Mouse (Mus musculus): Measurements from ENCODE around the gene Fst. TPM values are rescaled to one million over a fixed set of nuclear protein-coding genes. Genes with fewer than 3 reads are reported as not detected.

The Fst gene
- polyA plus RNA-seq (2015; fragmentation: Nextera tagmentation; extraction: Ambion mirVana) = 7.2 and 8.6 TPM in 2 replicates

- no peak for DNase-seq
These were observed at the start of gene Fst for GRCm38 (mm10) chr13:114458886-114459700. Gene Fst (minus strand): TSS chr13:114458951.

DNA sequence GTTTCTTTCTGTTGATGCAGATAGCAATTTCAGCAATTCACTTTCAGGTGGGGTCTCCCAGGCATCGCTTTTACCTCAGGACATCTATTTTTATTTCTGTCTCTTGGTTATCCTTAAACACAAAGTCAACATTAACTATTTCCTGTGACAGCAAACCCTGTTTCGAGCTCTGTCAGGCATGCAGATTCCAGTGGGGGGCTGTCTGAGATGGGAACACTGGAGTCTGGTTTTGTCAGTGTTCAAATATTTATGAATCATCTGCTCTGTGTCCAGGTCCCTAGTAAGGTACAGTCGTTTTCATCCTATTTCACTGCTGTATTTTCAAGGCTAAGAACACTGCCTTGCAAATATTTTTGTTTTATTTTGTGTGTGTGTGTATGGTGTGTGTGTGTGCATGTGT lies 35.1 kb upstream of the Fst start:
- no peak overlapping the region for H3K4me2 ChIP-seq
- DNase-seq (no peak), ATAC-seq (ENCODE audit: low read depth) (no peak)
- H3K27me3 ChIP-seq = no peaks in the 10 kb centered on the region
- no peaks in the 10 kb centered on the region for H3K36me3 ChIP-seq
- WGBS (ENCODE audit: insufficient replicate concordance) = 43% methylated on average over 3 of the region's 3 CpGs
- H3K9ac ChIP-seq = no peak overlapping the region
- no peaks in the 10 kb centered on the region for H3K9me3 ChIP-seq (replicated peaks)
- H3K4me1 ChIP-seq (replicated peaks) = no peaks in the 10 kb centered on the region
- no peak overlapping the region for H3K4me3 ChIP-seq (replicated peaks)
- H3K27ac ChIP-seq = no peak overlapping the region

More at GRCm38 (mm10) chr13:114458886-114459700, at the start of gene Fst:
- no peaks in the 10 kb centered on the region for H3K9me3 ChIP-seq (replicated peaks)
- H3K9ac ChIP-seq = peak within 1 kb of the TSS; percentile 45
- peak within 1 kb of the TSS; percentile 65 for H3K4me2 ChIP-seq
- peak; percentile 33; the same call in 1 of the 2 replicates for ATAC-seq (ENCODE audit: low read depth)
- 0 out of 2 replicates have a peak, but pooled peaks cover 2% of the 10 kb centered on the region for H3K36me3 ChIP-seq
- 2% methylated on average over 54 of the region's 77 CpGs for WGBS (ENCODE audit: insufficient replicate concordance)
- peak within 1 kb of the TSS; percentile 34 for H3K27ac ChIP-seq
- peak within 1 kb of the TSS; percentile 58 for H3K4me3 ChIP-seq (replicated peaks)
- peaks cover 83% of the 10 kb centered on the region for H3K27me3 ChIP-seq
- H3K4me1 ChIP-seq (replicated peaks) = 0 out of 2 replicates have a peak, but pooled peaks cover 3% of the 10 kb centered on the region

GRCm38 (mm10) chr13:114488178-114488577 lies 29.4 kb upstream of the Fst start:
- H3K36me3 ChIP-seq = no peaks in the 10 kb centered on the region
- no peak overlapping the region for H3K4me2 ChIP-seq
- H3K9ac ChIP-seq = no peak overlapping the region
- no peaks in the 10 kb centered on the region for H3K27me3 ChIP-seq
- H3K4me1 ChIP-seq (replicated peaks) = no peaks in the 10 kb centered on the region
- WGBS (ENCODE audit: insufficient replicate concordance) = 62% methylated on average over 7 of the region's 7 CpGs
- H3K4me3 ChIP-seq (replicated peaks) = no peak overlapping the region
- no peak overlapping the region for H3K27ac ChIP-seq
- no peaks in the 10 kb centered on the region for H3K9me3 ChIP-seq (replicated peaks)
- ATAC-seq (ENCODE audit: low read depth) (no peak), DNase-seq (no peak)

DNA sequence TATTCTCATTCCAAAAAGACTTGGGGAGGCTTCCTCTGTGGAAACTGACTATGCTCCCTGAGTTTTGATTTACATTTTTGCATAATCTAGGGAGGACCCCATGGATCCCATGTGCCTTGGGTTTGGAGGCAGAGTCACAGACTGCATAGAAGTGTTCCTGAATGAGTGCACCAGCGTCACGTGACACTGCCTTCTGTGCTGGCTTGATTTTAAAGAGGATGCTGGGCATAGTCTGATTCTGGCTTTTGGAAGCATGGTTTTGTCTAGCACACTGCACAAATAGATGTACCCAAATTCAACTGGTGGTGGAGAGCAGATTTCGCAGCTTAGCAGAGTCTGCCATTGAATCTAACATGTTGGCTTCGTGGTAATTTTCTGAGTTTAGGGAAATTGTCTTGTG lies 19.6 kb upstream of the Fst start:
- Histone ChIP-seq H3K9me3 (replicated peaks) (no peaks in the 10 kb centered on the region), H3K36me3 (no peaks in the 10 kb centered on the region), H3K27me3 (no peaks in the 10 kb centered on the region), H3K4me2 (no peak overlapping the region), H3K27ac (no peak overlapping the region), H3K4me3 (replicated peaks) (no peak overlapping the region), H3K4me1 (replicated peaks) (no peaks in the 10 kb centered on the region), H3K9ac (no peak overlapping the region)
- whole genome bisulfite sequencing (ENCODE audit: insufficient replicate concordance) = 68% methylated on average over 4 of the region's 4 CpGs
- ATAC-seq (ENCODE audit: low read depth) (no peak), DNase-seq (no peak)

GRCm38 (mm10) chr13:114469945-114470344 lies 11.2 kb upstream of the Fst start:
- H3K9ac ChIP-seq = no peak overlapping the region
- no peaks in the 10 kb centered on the region for H3K27me3 ChIP-seq
- no peaks in the 10 kb centered on the region for H3K9me3 ChIP-seq (replicated peaks)
- no peak overlapping the region for H3K4me3 ChIP-seq (replicated peaks)
- no peaks in the 10 kb centered on the region for H3K36me3 ChIP-seq
- no peak for DNase-seq
- H3K4me2 ChIP-seq = no peak overlapping the region
- ATAC-seq (ENCODE audit: low read depth) = no peak
- no peaks in the 10 kb centered on the region for H3K4me1 ChIP-seq (replicated peaks)
- no peak overlapping the region for H3K27ac ChIP-seq
- 69% methylated on average over 3 of the region's 3 CpGs for WGBS (ENCODE audit: insufficient replicate concordance)

- Histone ChIP-seq H3K4me2 (no peak overlapping the region), H3K9ac (no peak overlapping the region), H3K27ac (no peak overlapping the region), H3K4me3 (replicated peaks) (no peak overlapping the region), H3K27me3 (peaks cover 13% of the 10 kb centered on the region), H3K4me1 (replicated peaks) (no peaks in the 10 kb centered on the region), H3K36me3 (no peaks in the 10 kb centered on the region), H3K9me3 (replicated peaks) (no peaks in the 10 kb centered on the region)
- DNase-seq = no peak
- WGBS (ENCODE audit: insufficient replicate concordance) = 68% methylated on average over 6 of the region's 6 CpGs
- ATAC-seq (ENCODE audit: low read depth) = no peak
These were observed 7.6 kb upstream of the Fst start for GRCm38 (mm10) chr13:114466269-114466919.

DNA sequence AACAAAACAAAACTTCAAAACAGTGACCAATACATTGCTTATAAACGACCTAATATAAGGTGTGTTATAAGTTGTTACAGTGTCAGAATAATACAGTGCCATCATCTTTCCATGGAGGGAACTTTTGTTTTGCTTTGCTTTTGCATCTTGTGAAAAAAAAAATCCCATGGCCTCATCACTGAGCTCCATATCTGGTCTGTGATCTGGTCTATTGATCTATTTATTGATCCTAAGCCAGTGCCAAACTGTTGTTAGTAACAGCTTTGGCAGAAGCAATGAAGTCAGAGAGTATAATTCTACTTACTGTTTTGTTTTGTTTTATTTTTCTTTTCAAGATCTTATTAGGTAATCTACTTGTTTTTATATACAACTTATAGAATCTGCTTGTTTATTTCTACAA lies 6.6 kb upstream of the Fst start:
- ATAC-seq (ENCODE audit: low read depth) = no peak
- no peaks in the 10 kb centered on the region for H3K4me1 ChIP-seq (replicated peaks)
- no peak for DNase-seq

GRCm38 (mm10) chr13:114464824-114465223 lies 6.1 kb upstream of the Fst start:
- Histone ChIP-seq H3K9ac (no peak overlapping the region), H3K9me3 (replicated peaks) (no peaks in the 10 kb centered on the region), H3K36me3 (no peaks in the 10 kb centered on the region), H3K4me1 (replicated peaks) (0 out of 2 replicates have a peak, but pooled peaks cover 3% of the 10 kb centered on the region), H3K27ac (no peak overlapping the region), H3K4me3 (replicated peaks) (no peak overlapping the region), H3K4me2 (no peak overlapping the region), H3K27me3 (peaks cover 27% of the 10 kb centered on the region)
- 46% methylated on average over 3 of the region's 3 CpGs for WGBS (ENCODE audit: insufficient replicate concordance)
- DNase-seq (no peak), ATAC-seq (ENCODE audit: low read depth) (no peak)

More for the DNA sequence above, 6.6 kb upstream of the Fst start:
- H3K27me3 ChIP-seq = peaks cover 22% of the 10 kb centered on the region
- H3K4me2 ChIP-seq = no peak overlapping the region
- H3K36me3 ChIP-seq = no peaks in the 10 kb centered on the region
- H3K27ac ChIP-seq = no peak overlapping the region
- H3K9me3 ChIP-seq (replicated peaks) = no peaks in the 10 kb centered on the region
- no peak overlapping the region for H3K4me3 ChIP-seq (replicated peaks)
- 16% methylated on average over 1 of the region's 1 CpGs for WGBS (ENCODE audit: insufficient replicate concordance)
- no peak overlapping the region for H3K9ac ChIP-seq

DNA sequence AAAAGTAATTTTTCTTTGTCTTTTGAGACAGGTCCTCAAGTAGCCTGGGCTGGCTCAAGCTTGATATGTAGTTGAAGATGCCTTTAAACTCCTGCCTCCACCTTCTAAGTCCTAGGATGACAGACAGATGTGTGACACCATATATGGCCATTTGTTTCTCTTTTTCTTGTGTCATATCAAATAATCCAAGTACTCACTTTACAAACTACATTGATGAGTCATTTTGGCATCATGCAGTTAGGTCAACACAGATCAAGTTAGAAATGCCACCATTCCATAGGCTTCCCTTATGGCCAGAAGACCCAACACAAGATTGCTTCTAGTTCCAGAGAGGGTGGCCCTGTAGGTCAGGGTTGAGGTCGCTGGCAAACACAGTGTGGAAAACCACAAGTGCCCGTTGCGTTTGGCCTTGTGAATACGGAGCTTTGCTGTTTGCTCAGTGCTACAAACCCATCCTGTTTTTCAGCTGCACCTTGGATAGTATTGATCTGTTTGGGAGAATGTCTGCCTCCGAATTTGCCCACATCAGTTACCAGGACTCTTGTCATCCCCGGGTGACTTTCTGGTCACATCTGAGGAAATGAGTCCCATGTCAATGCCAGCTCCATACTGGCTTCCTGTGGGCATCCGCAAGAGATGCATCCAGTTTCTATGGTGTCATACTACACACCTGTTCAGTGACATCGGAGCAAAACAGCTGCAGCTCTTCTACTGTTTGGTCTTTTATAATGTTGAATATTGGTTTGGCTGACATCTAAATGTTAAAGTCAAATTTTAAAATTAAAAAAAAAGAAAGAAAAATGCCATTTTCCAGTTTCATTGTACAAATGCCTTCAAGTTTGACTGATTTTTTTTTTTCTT lies 4.0 kb upstream of the Fst start:
- Histone ChIP-seq H3K9me3 (replicated peaks) (no peaks in the 10 kb centered on the region), H3K36me3 (no peaks in the 10 kb centered on the region), H3K9ac (no peak overlapping the region), H3K27ac (no peak overlapping the region; the same call in 1 of the 2 replicates), H3K4me1 (replicated peaks) (0 out of 2 replicates have a peak, but pooled peaks cover 3% of the 10 kb centered on the region), H3K4me3 (replicated peaks) (no peak overlapping the region), H3K4me2 (no peak overlapping the region), H3K27me3 (peaks cover 48% of the 10 kb centered on the region)
- no peak for DNase-seq
- ATAC-seq (ENCODE audit: low read depth) = no peak
- 49% methylated on average over 8 of the region's 8 CpGs for WGBS (ENCODE audit: insufficient replicate concordance)

GRCm38 (mm10) chr13:114460306-114460892 lies 1.6 kb upstream of the Fst start:
- DNase-seq = no peak
- ATAC-seq (ENCODE audit: low read depth) = no peak; the same call in 1 of the 2 replicates
- no peak overlapping the region for H3K27ac ChIP-seq

More at GRCm38 (mm10) chr13:114460306-114460892, 1.6 kb upstream of the Fst start:
- 0 out of 2 replicates have a peak, but pooled peaks cover 3% of the 10 kb centered on the region for H3K4me1 ChIP-seq (replicated peaks)
- H3K9ac ChIP-seq = no peak overlapping the region
- no peaks in the 10 kb centered on the region for H3K36me3 ChIP-seq
- peak overlapping the region; percentile 58 for H3K4me3 ChIP-seq (replicated peaks)
- 1% methylated on average over 29 of the region's 29 CpGs for WGBS (ENCODE audit: insufficient replicate concordance)
- H3K27me3 ChIP-seq = peaks cover 71% of the 10 kb centered on the region
- no peaks in the 10 kb centered on the region for H3K9me3 ChIP-seq (replicated peaks)
- H3K4me2 ChIP-seq = peak overlapping the region; percentile 65

All from liver, embryonic 13.5 days (tissue).